Mouse (Mus musculus) kidney, adult 2 months (tissue): ENCODE data around the gene Zfp53.

ENCODE experiments used
- CTCF ChIP-seq: fragments of 200-500 bp; conservative IDR thresholded peaks from 2 replicates; pipeline ENCODE4 v1.5.1; 2011; ENCODE audit warnings: low read depth, mild to moderate bottlenecking, control low read depth, low read length, moderate library complexity, mixed read lengths; ENCODE audit not compliant: insufficient read depth, insufficient read length
- POLR2A ChIP-seq: fragments of 200-500 bp; IDR thresholded peaks from one replicate; pipeline ENCODE4 v1.6.1; 2011; ENCODE audit warnings: low read depth, low read length, control low read depth

DNA sequence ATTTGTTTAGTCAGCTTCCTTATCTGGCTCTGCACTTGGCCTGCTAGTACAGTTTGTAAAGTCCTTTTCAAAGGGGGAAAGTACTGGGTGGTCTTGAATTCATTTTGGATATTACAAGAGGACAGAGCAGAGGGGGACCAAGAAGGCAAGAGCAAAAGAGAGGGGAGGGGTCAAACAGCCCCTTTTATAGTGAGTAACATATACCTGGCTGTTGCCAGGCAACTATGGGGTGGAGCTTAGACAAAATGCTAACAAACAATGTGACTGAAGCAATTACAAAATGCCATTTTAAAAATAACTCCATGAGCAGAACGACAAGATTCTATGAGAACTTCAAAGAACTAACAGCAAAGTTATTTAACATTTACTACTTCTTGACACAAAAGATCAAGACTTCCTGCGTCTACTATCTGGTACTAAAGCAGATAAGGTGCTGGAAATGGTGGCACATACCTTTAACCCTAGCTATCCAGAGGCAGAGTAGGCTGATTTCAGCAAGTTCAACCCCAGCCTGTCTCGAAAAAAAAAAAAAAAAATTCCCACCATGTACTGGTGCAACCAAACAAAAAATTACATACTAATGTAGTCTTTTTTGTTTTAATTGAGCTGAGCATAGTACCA, 16.7 kb upstream of the Zfp53 start:
- TF ChIP-seq CTCF = no peak
- TF ChIP-seq POLR2A = no peak
